ENCODE assay signal across 8 mouse cellular contexts in the genomic region with DNA sequence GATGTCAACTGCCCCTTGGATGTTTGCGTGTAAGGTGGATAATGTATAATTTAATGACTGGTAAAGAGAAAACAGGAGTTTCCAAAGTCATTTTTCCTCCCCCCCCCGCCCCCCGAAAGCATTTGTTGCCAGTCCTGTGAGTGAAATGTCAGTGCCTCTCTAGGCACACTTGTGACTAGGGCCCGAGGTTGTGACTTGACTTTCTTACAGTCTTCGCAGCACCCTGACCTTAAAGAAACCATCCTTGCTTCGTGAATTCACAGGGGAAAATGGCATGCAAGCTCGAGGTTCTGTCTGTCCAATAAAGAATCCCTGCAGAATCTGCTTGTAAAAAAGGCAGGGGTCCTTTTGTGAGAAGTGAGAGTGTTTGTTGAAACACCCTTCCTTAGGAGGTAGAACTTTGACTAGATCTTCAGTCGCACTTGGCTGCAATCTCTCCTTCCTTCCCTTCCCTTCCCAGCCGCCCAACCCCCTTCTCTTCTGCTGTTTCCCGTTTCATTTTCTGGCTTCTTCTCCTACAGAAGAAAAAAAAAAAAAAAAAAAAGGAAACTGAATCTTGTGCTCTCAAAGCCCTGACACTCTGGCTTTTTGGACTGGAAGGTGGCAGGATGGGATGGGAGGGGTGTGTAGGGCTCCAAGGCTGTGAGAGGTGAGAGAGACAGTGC. TPM values are rescaled to one million over a fixed set of nuclear protein-coding genes. Genes with fewer than 3 reads are reported as not detected.
DNase-seq lines count a peak whose midpoint lies in the region; ATAC-seq and TF ChIP-seq lines count a peak whose summit lies in the region.

No protein-coding gene starts in this region.

- H3K4me1 ChIP-seq in kidney, embryonic 14.5 days (ENCODE audit: control insufficient read depth, insufficient read depth, low read length): peaks cover 52% of the 10 kb centered on the region
- H3K4me1 ChIP-seq in lung, postnatal 0 days (ENCODE audit: insufficient read depth, low read depth, low read length): peaks cover 17% of the 10 kb centered on the region

- H3K4me2 ChIP-seq in kidney, embryonic 14.5 days (replicated peaks; ENCODE audit: low read depth, low read length): peak overlapping the region; percentile 80
- peak overlapping the region; percentile 76 for H3K4me2 ChIP-seq in lung, postnatal 0 days (replicated peaks; ENCODE audit: low read depth, low read length)

- no peak for TF ChIP-seq CTCF in lung, postnatal 0 days (IDR thresholded peaks at IDR 0.05)

- peaks cover 6% of the 10 kb centered on the region; the same call in 1 of the 2 replicates for H3K36me3 ChIP-seq in kidney, embryonic 14.5 days (ENCODE audit: control insufficient read depth, insufficient read depth, low read length)
- no peaks in the 10 kb centered on the region for H3K36me3 ChIP-seq in lung, postnatal 0 days (ENCODE audit: insufficient read depth, low read length)
- peaks cover 1% of the 10 kb centered on the region; the same call in 1 of the 2 replicates for H3K36me3 ChIP-seq in splenic B cell, adult 2 months (ENCODE audit: control insufficient read depth, insufficient read depth, low read length, poor library complexity, severe bottlenecking)

- DNase-seq in layer of hippocampus, adult 11-12 months (ENCODE audit: low spot score): peak; percentile 51
- no peak for DNase-seq in layer of hippocampus, postnatal 36 days
- peak; percentile 15 for DNase-seq in c-Kit-negative CD71-positive TER-119-positive erythroid progenitor cells, embryonic 14.5 days (ENCODE audit: low read depth, low spot score)
- peak; percentile 64 to 73 for DNase-seq in heart, adult 9 months (ENCODE audit: low spot score in 2 of 2)
- peak; percentile 70 for DNase-seq in lung, postnatal 0 days (ENCODE audit: low spot score)
- DNase-seq in splenic B cell, adult 2 months (ENCODE audit: low read depth, low spot score): peak; percentile 27
- DNase-seq in frontal cortex, postnatal 25 days (ENCODE audit: low spot score in 2 of 2): no peak

- 17% methylated on average over 10 of the region's 10 CpGs for WGBS in kidney, embryonic 14.5 days
- 14% methylated on average over 10 of the region's 10 CpGs for WGBS in lung, postnatal 0 days

- H3K27me3 ChIP-seq in kidney, embryonic 14.5 days (ENCODE audit: control insufficient read depth, insufficient read depth, low read length): no peaks in the 10 kb centered on the region
- no peaks in the 10 kb centered on the region for H3K27me3 ChIP-seq in lung, postnatal 0 days (replicated peaks; ENCODE audit: insufficient read depth, low read length)
- no peaks in the 10 kb centered on the region for H3K27me3 ChIP-seq in splenic B cell, adult 2 months (ENCODE audit: control insufficient read depth, insufficient read depth, low read length, poor library complexity, severe bottlenecking)

- peak overlapping the region; percentile 100 for H3K27ac ChIP-seq in kidney, embryonic 14.5 days (ENCODE audit: low read depth, low read length)
- H3K27ac ChIP-seq in lung, postnatal 0 days (ENCODE audit: low read length): peak overlapping the region; percentile 99

- ATAC-seq in kidney, embryonic 14.5 days (ENCODE audit: low FRiP score, low TSS enrichment): no peak
- ATAC-seq in lung, postnatal 0 days: no peak

- peak overlapping the region; percentile 4; the same call in 1 of the 2 replicates for H3K4me3 ChIP-seq in kidney, embryonic 14.5 days (ENCODE audit: low read length)
- 0 out of 2 replicates have a peak overlapping the region, but pooled peaks have one; percentile 16 for H3K4me3 ChIP-seq in lung, postnatal 0 days (ENCODE audit: low read depth, low read length)

- H3K9ac ChIP-seq in kidney, embryonic 14.5 days (ENCODE audit: low read depth, low read length): 0 out of 2 replicates have a peak overlapping the region, but pooled peaks have one; percentile 23
- H3K9ac ChIP-seq in lung, postnatal 0 days (replicated peaks; ENCODE audit: low read depth): 0 out of 2 replicates have a peak overlapping the region, but pooled peaks have one; percentile 6

- no peak for TF ChIP-seq EP300 in lung, postnatal 0 days (IDR thresholded peaks at IDR 0.05)

- H3K9me3 ChIP-seq in kidney, embryonic 14.5 days (ENCODE audit: control insufficient read depth, low read length): no peaks in the 10 kb centered on the region
- H3K9me3 ChIP-seq in lung, postnatal 0 days (ENCODE audit: low read length): no peaks in the 10 kb centered on the region

RNA-seq across cellular contexts. Expression of a gene that starts 1.4 kb away (rescaled TPM):
- 1 to 10 TPM; 8.3 to 9.1 TPM for total RNA-seq in layer of hippocampus, postnatal 36 days (2021)
- 12.6 and 16.9 TPM in 2 replicates for polyA plus RNA-seq in kidney, embryonic 14.5 days (2014; fragmentation: Nextera tagmentation; extraction: Ambion mirVana)
- polyA plus RNA-seq in lung, postnatal 0 days (2015; fragmentation: Nextera tagmentation; extraction: Ambion mirVana): 17.3 and 17.8 TPM in 2 replicates

RNA-seq across cellular contexts. Expression of a gene that starts 23.8 kb away (rescaled TPM):
- total RNA-seq in layer of hippocampus, postnatal 36 days (2021): 10 to 100 TPM; 30.1 to 32.8 TPM
- 3.0 and 4.2 TPM in 2 replicates for polyA plus RNA-seq in kidney, embryonic 14.5 days (2014; fragmentation: Nextera tagmentation; extraction: Ambion mirVana)
- polyA plus RNA-seq in lung, postnatal 0 days (2015; fragmentation: Nextera tagmentation; extraction: Ambion mirVana): 5.8 and 9.4 TPM in 2 replicates

Comparison
In these comparisons a context has a peak if more than half of its experiments do, and no peak if none do; other contexts are left out.
1. DNase-seq: peak in layer of hippocampus, adult 11-12 months (single experiment), c-Kit-negative CD71-positive TER-119-positive erythroid progenitor cells, embryonic 14.5 days (single experiment), heart, adult 9 months (2 of 2), lung, postnatal 0 days (single experiment) and splenic B cell, adult 2 months (single experiment); none in layer of hippocampus, postnatal 36 days (0 of 2) and frontal cortex, postnatal 25 days (0 of 2).